Mouse (Mus musculus): ENCODE data around the gene Dtx3. TPM values are rescaled to one million over a fixed set of nuclear protein-coding genes. Genes with fewer than 3 reads are reported as not detected.

The Dtx3 gene
- polyA plus RNA-seq, 1 experiment from 2014 or later = 93.8 TPM

GRCm38 (mm10) chr10:127176228-127176627 is 19.3 kb downstream of the Dtx3 start:
- H3K4me2 ChIP-seq (ENCODE audit: low read depth, low read length) = no peak overlapping the region; the same call in 1 of the 2 replicates
- no peak overlapping the region for H3K27ac ChIP-seq (replicated peaks; ENCODE audit: low read depth, low read length)
- H3K4me1 ChIP-seq (ENCODE audit: control insufficient read depth, insufficient read depth, low read length) = peaks cover 2% of the 10 kb centered on the region; the same call in 1 of the 2 replicates
- no peak overlapping the region for H3K4me3 ChIP-seq (ENCODE audit: low read depth, low read length)
- WGBS = 37% methylated on average over 3 of the region's 3 CpGs
- H3K27me3 ChIP-seq (ENCODE audit: control insufficient read depth, insufficient read depth, low read length) = peaks cover 27% of the 10 kb centered on the region
- H3K9ac ChIP-seq (replicated peaks; ENCODE audit: low read length) = no peak overlapping the region
- DNase-seq (ENCODE audit: low spot score) (no peak), ATAC-seq (replicated peaks; ENCODE audit: insufficient number of reproducible peaks, low FRiP score, low TSS enrichment, low read depth) (no peak)
- H3K36me3 ChIP-seq (replicated peaks; ENCODE audit: control insufficient read depth, insufficient read depth, low read depth, low read length) = no peaks in the 10 kb centered on the region
- H3K9me3 ChIP-seq (replicated peaks; ENCODE audit: control insufficient read depth, low read length) = no peaks in the 10 kb centered on the region

DNA sequence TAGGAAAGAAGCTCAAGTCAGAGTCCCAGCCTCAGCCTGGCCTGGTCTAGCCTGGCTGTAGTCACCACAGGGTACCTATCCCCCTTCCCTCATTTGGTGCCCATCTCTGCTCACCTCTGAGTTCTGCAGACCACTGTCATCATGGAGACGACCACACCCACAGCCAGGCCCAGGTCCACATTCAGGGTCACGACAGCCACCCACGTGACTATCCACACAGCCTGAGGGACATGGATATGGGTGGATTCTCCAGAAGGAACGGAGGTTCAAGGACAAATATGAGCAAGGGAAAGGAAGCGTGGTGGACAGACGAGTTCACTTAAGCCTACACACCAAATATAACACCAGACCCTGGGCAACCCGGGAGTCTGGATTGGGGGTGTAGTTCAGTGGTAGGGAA is 21.4 kb downstream of the Dtx3 start:
- Histone ChIP-seq H3K27ac (replicated peaks; ENCODE audit: low read depth, low read length) (no peak overlapping the region), H3K4me2 (ENCODE audit: low read depth, low read length) (no peak overlapping the region), H3K9me3 (replicated peaks; ENCODE audit: control insufficient read depth, low read length) (no peaks in the 10 kb centered on the region), H3K9ac (replicated peaks; ENCODE audit: low read length) (no peak overlapping the region), H3K36me3 (replicated peaks; ENCODE audit: control insufficient read depth, insufficient read depth, low read depth, low read length) (no peaks in the 10 kb centered on the region), H3K27me3 (ENCODE audit: control insufficient read depth, insufficient read depth, low read length) (peaks cover 25% of the 10 kb centered on the region), H3K4me3 (ENCODE audit: low read depth, low read length) (no peak overlapping the region), H3K4me1 (ENCODE audit: control insufficient read depth, insufficient read depth, low read length) (peaks cover 2% of the 10 kb centered on the region; the same call in 1 of the 2 replicates)
- DNase-seq (ENCODE audit: low spot score) (no peak), ATAC-seq (replicated peaks; ENCODE audit: insufficient number of reproducible peaks, low FRiP score, low TSS enrichment, low read depth) (no peak)
- WGBS = 86% methylated on average over 7 of the region's 7 CpGs

DNA sequence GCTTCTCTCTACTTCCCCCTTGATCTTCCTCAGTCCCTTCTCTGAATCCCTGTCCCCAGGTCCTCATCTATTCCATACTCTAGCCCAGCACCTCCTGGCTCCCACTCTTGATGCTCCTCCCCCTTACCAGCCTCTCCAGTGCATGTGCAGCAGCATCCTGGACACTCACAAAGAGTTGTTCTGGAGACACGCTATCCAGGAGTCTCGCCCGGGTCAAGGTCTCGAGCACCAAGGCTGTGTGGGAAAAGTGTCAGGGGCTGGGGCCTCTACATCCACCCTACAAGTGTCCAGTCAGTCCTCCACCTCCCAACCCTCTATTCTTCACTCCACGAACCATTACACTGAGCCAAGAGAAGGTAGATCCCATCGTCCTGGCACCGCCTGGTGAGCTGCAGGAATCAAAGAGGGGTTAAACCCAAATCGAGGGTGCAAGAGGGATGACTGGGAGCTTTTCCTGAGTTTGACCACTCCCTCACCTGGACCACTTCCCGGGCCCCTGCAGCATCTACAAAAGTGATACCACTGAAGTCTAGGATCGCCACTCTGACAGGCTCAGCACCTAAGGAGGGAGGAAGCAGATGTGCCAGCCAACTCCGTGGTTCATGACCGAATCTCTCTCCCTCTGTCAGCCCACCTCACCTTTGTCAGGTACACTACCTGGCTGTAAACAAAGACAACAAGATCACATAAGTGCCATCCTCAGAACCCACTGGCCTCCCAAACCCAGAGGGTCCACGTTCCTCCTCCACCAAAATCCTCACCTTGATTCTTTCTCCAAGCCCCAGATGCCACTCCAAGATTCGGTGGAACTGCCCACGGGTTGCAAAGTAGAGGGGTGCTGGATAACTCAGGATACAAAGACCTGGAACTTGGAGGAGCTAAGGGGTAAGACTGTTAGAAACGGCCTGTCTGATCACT is 22.1 kb downstream of the Dtx3 start:
- DNase-seq (ENCODE audit: low spot score) = no peak
- Histone ChIP-seq H3K4me1 (ENCODE audit: control insufficient read depth, insufficient read depth, low read length) (peaks cover 2% of the 10 kb centered on the region; the same call in 1 of the 2 replicates), H3K36me3 (replicated peaks; ENCODE audit: control insufficient read depth, insufficient read depth, low read depth, low read length) (no peaks in the 10 kb centered on the region), H3K27me3 (ENCODE audit: control insufficient read depth, insufficient read depth, low read length) (peaks cover 25% of the 10 kb centered on the region), H3K4me3 (ENCODE audit: low read depth, low read length) (no peak overlapping the region), H3K27ac (replicated peaks; ENCODE audit: low read depth, low read length) (no peak overlapping the region), H3K4me2 (ENCODE audit: low read depth, low read length) (no peak overlapping the region), H3K9ac (replicated peaks; ENCODE audit: low read length) (no peak overlapping the region), H3K9me3 (replicated peaks; ENCODE audit: control insufficient read depth, low read length) (no peaks in the 10 kb centered on the region)
- ATAC-seq (replicated peaks; ENCODE audit: insufficient number of reproducible peaks, low FRiP score, low TSS enrichment, low read depth) = no peak
- WGBS = 80% methylated on average over 16 of the region's 16 CpGs

DNA sequence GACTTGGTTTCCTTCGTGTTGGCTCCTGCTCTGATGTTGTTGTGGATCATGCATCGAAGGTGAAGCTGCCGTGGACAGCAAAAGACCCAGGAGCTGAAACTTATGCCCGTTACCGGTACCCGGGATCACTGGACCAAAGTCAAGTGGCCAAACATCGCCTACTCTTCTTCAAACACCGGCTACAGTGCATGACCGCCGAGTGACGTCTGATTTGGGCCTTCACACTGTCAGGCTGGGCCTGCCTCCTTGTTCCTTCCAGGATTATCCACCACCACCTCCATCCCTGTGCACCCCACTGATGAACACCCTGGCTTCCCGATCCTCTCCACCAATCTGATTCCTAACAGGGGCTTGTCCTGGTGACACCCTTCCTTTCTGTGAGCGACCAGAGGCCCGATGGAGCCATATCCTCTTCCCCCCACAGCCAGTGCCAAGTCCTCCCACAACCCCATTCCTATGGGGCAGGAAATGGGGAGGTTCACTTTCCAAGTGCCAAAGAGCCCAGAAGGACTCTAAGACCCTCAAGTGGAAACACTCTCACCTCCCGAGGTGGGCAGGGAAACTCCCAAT is 23.8 kb downstream of the Dtx3 start:
- H3K4me1 ChIP-seq (ENCODE audit: control insufficient read depth, insufficient read depth, low read length) = no peaks in the 10 kb centered on the region
- no peak overlapping the region for H3K9ac ChIP-seq (replicated peaks; ENCODE audit: low read length)
- H3K9me3 ChIP-seq (replicated peaks; ENCODE audit: control insufficient read depth, low read length) = no peaks in the 10 kb centered on the region
- H3K27ac ChIP-seq (replicated peaks; ENCODE audit: low read depth, low read length) = no peak overlapping the region
- peaks cover 33% of the 10 kb centered on the region for H3K27me3 ChIP-seq (ENCODE audit: control insufficient read depth, insufficient read depth, low read length)
- H3K4me3 ChIP-seq (ENCODE audit: low read depth, low read length) = no peak overlapping the region
- ATAC-seq (replicated peaks; ENCODE audit: insufficient number of reproducible peaks, low FRiP score, low TSS enrichment, low read depth) (no peak), DNase-seq (ENCODE audit: low spot score) (no peak)
- WGBS = 84% methylated on average over 15 of the region's 15 CpGs
- H3K4me2 ChIP-seq (ENCODE audit: low read depth, low read length) = no peak overlapping the region
- H3K36me3 ChIP-seq (replicated peaks; ENCODE audit: control insufficient read depth, insufficient read depth, low read depth, low read length) = no peaks in the 10 kb centered on the region

GRCm38 (mm10) chr10:127170837-127171272 is 24.7 kb downstream of the Dtx3 start:
- peak overlapping the region; percentile 30 for H3K4me3 ChIP-seq (ENCODE audit: low read depth, low read length)
- H3K4me1 ChIP-seq (ENCODE audit: control insufficient read depth, insufficient read depth, low read length) = no peaks in the 10 kb centered on the region; the same call in 1 of the 2 replicates
- no peaks in the 10 kb centered on the region for H3K36me3 ChIP-seq (replicated peaks; ENCODE audit: control insufficient read depth, insufficient read depth, low read depth, low read length)
- DNase-seq (ENCODE audit: low spot score) = peak; percentile 82
- H3K4me2 ChIP-seq (ENCODE audit: low read depth, low read length) = peak overlapping the region; percentile 52
- WGBS = under 1% methylated on average over 29 of the region's 29 CpGs
- H3K9ac ChIP-seq (replicated peaks; ENCODE audit: low read length) = peak overlapping the region; percentile 15; the same call in 1 of the 2 replicates
- no peaks in the 10 kb centered on the region for H3K9me3 ChIP-seq (replicated peaks; ENCODE audit: control insufficient read depth, low read length)
- peaks cover 40% of the 10 kb centered on the region for H3K27me3 ChIP-seq (ENCODE audit: control insufficient read depth, insufficient read depth, low read length)
- H3K27ac ChIP-seq (replicated peaks; ENCODE audit: low read depth, low read length) = no peak overlapping the region
- peak; percentile 52 for ATAC-seq (replicated peaks; ENCODE audit: insufficient number of reproducible peaks, low FRiP score, low TSS enrichment, low read depth)

DNA sequence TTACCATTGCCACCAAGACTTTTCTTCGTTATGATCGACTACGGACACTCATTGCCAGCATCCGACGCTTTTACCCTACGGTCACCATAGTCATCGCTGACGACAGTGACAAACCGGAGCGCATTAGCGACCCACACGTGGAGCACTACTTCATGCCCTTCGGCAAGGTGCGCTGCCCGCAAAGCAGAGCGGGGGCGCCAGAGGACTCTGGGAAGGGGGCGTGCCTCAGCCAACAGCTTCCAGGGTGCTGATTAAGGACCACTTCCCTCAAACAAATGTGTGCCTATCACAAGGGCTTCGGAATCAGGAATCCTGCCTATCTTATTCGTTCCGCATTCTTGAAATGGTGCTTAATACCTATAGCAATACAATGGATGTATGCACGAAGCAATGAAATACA is 25.5 kb downstream of the Dtx3 start:
- no peaks in the 10 kb centered on the region for H3K9me3 ChIP-seq (replicated peaks; ENCODE audit: control insufficient read depth, low read length)
- no peak overlapping the region for H3K9ac ChIP-seq (replicated peaks; ENCODE audit: low read length)
- peak overlapping the region; percentile 30; the same call in 1 of the 2 replicates for H3K4me3 ChIP-seq (ENCODE audit: low read depth, low read length)
- ATAC-seq (replicated peaks; ENCODE audit: insufficient number of reproducible peaks, low FRiP score, low TSS enrichment, low read depth) (no peak), DNase-seq (ENCODE audit: low spot score) (peak; percentile 68)
- peak overlapping the region; percentile 52 for H3K4me2 ChIP-seq (ENCODE audit: low read depth, low read length)
- no peak overlapping the region for H3K27ac ChIP-seq (replicated peaks; ENCODE audit: low read depth, low read length)
- no peaks in the 10 kb centered on the region; the same call in 1 of the 2 replicates for H3K4me1 ChIP-seq (ENCODE audit: control insufficient read depth, insufficient read depth, low read length)
- H3K36me3 ChIP-seq (replicated peaks; ENCODE audit: control insufficient read depth, insufficient read depth, low read depth, low read length) = no peaks in the 10 kb centered on the region
- WGBS = under 1% methylated on average over 22 of the region's 22 CpGs
- peaks cover 48% of the 10 kb centered on the region for H3K27me3 ChIP-seq (ENCODE audit: control insufficient read depth, insufficient read depth, low read length)

- H3K4me2 ChIP-seq (ENCODE audit: low read depth, low read length) = no peak overlapping the region
- no peaks in the 10 kb centered on the region for H3K9me3 ChIP-seq (replicated peaks; ENCODE audit: control insufficient read depth, low read length)
- 23% methylated on average over 10 of the region's 10 CpGs for WGBS
- H3K27me3 ChIP-seq (ENCODE audit: control insufficient read depth, insufficient read depth, low read length) = peaks cover 49% of the 10 kb centered on the region
- no peak overlapping the region for H3K27ac ChIP-seq (replicated peaks; ENCODE audit: low read depth, low read length)
- no peaks in the 10 kb centered on the region; the same call in 1 of the 2 replicates for H3K4me1 ChIP-seq (ENCODE audit: control insufficient read depth, insufficient read depth, low read length)
- H3K4me3 ChIP-seq (ENCODE audit: low read depth, low read length) = no peak overlapping the region
- H3K9ac ChIP-seq (replicated peaks; ENCODE audit: low read length) = no peak overlapping the region
- no peak for DNase-seq (ENCODE audit: low spot score)
- no peaks in the 10 kb centered on the region for H3K36me3 ChIP-seq (replicated peaks; ENCODE audit: control insufficient read depth, insufficient read depth, low read depth, low read length)
- ATAC-seq (replicated peaks; ENCODE audit: insufficient number of reproducible peaks, low FRiP score, low TSS enrichment, low read depth) = no peak
Measured at GRCm38 (mm10) chr10:127167614-127168192, 27.8 kb downstream of the Dtx3 start.
